Mouse (Mus musculus): Measurements from ENCODE around the gene Rps11.

GRCm38 (mm10) chr7:45133446-45134159, 9.4 kb upstream of the Rps11 start:
- TF ChIP-seq CTCF (IDR thresholded peaks at IDR 0.05; ENCODE audit: low read depth, low read length) (peak; percentile 84), POLR2A (IDR thresholded peaks at IDR 0.05; ENCODE audit: insufficient read depth, low read length) (no peak), EP300 (IDR thresholded peaks at IDR 0.05; ENCODE audit: insufficient read depth, low read depth, low read length) (no peak)
